Mouse (Mus musculus) stomach, postnatal 0 days (tissue): ENCODE data around the gene Mars.

Experiments
- CTCF ChIP-seq: IDR thresholded peaks from 2 replicates; pipeline ENCODE4 v1.5.1; 2016; ENCODE audit warnings: antibody characterized with exemption, low read depth, mild to moderate bottlenecking, moderate library complexity
- EP300 ChIP-seq: optimal IDR thresholded peaks from 2 replicates; pipeline ENCODE3; 2016; ENCODE audit warnings: antibody characterized with exemption

GRCm38 (mm10) chr10:127319969-127320368 lies 8.4 kb upstream of the Mars start:
- no peak for TF ChIP-seq CTCF
- TF ChIP-seq EP300: no peak
